Mouse (Mus musculus) forebrain, embryonic 16.5 days (tissue): ENCODE measurements around the gene Slc17a8. TPM values are rescaled to one million over a fixed set of nuclear protein-coding genes. Genes with fewer than 3 reads are reported as not detected.

Source experiments
- ATAC-seq: fragments of 200-750 bp; cut with Nextera tagmentation; 2 replicates; pipeline ENCODE4 v1.8.0; 2017; ENCODE audit warnings: mild to moderate bottlenecking, moderate library complexity
- H3K27ac ChIP-seq: fragments of 300-500 bp; sonication (generic); 2 replicates; pipeline ENCODE4 v1.5.1; 2014; ENCODE audit warnings: low read length, control low read depth
- H3K27me3 ChIP-seq: fragments of 300-500 bp; sonication (generic); replicated peaks from 2 replicates; pipeline ENCODE4 v1.6.1; 2014; ENCODE audit warnings: low read length; ENCODE audit not compliant: control insufficient read depth, insufficient read depth
- H3K36me3 ChIP-seq: fragments of 300-500 bp; sonication (generic); 2 replicates; pipeline ENCODE4 v1.6.1; 2014; ENCODE audit not compliant: control insufficient read depth, insufficient read depth
- H3K4me1 ChIP-seq: fragments of 300-500 bp; sonication (generic); replicated peaks from 2 replicates; pipeline ENCODE4 v1.6.1; 2014; ENCODE audit warnings: low read length; ENCODE audit not compliant: control insufficient read depth, insufficient read depth
- H3K4me2 ChIP-seq: fragments of 300-500 bp; sonication (generic); 2 replicates; pipeline ENCODE4 v1.6.1; 2014; ENCODE audit warnings: mild to moderate bottlenecking, low read length, control low read depth
- H3K4me3 ChIP-seq: fragments of 300-500 bp; sonication (generic); replicated peaks from 2 replicates; pipeline ENCODE4 v1.5.1; 2014; ENCODE audit warnings: mild to moderate bottlenecking, low read length, control low read depth
- H3K9ac ChIP-seq: fragments of 300-500 bp; sonication (generic); replicated peaks from 2 replicates; pipeline ENCODE4 v1.6.1; 2014; ENCODE audit warnings: low read depth, low read length, control low read depth
- H3K9me3 ChIP-seq: fragments of 300-500 bp; sonication (generic); 2 replicates; pipeline ENCODE4 v1.6.1; 2016; ENCODE audit warnings: low read length; ENCODE audit not compliant: control insufficient read depth
- WGBS: fragments of 180-500 bp; shearing (Covaris S2); extraction: QIAGEN DNeasy Blood & Tissue Kit; methylation state at CpG from one replicate; pipeline ENCODE4 v1.1.7; 2014; 5-methylcytosine and 5-hydroxymethylcytosine counted together
- polyA plus RNA-seq: library from polyadenylated mRNA; unstranded; fragments of >200 nt; fragmentation: Nextera tagmentation; extraction: Ambion mirVana; gene quantifications from 2 replicates; pipeline ENCODE4 v1.2.1, GENCODE M21; 2015

Slc17a8 gene
- polyA plus RNA-seq, 1 experiment from 2014 or later: 0.53 TPM

DNA sequence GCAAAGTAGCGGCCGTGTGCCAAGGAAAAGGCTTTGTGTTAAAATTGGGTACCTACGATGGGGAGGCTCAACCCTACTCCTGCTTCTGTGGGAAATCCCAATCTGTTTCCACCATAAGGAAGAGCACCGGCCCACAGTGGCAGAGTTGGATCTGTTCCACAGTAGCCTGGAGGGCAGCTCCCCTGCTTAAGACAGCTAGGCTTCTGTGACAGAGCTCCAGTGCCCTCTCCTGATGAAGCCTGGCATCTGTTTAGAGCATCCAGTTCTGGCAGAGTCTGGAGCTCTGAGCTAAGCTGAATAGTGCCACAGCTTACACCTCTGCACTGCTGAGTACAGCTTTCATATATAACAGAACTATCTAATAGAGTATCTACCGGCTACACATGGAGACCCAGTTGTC is 14.0 kb upstream of the Slc17a8 start:
- Histone ChIP-seq H3K9me3 (no peaks in the 10 kb centered on the region), H3K36me3 (peaks cover 5% of the 10 kb centered on the region; the same call in 1 of the 2 replicates), H3K4me1 (no peaks in the 10 kb centered on the region), H3K4me3 (no peak overlapping the region), H3K27ac (no peak overlapping the region), H3K27me3 (no peaks in the 10 kb centered on the region), H3K9ac (no peak overlapping the region), H3K4me2 (no peak overlapping the region)
- ATAC-seq: peak; percentile 70
- WGBS: 67% methylated on average over 5 of the region's 5 CpGs

DNA sequence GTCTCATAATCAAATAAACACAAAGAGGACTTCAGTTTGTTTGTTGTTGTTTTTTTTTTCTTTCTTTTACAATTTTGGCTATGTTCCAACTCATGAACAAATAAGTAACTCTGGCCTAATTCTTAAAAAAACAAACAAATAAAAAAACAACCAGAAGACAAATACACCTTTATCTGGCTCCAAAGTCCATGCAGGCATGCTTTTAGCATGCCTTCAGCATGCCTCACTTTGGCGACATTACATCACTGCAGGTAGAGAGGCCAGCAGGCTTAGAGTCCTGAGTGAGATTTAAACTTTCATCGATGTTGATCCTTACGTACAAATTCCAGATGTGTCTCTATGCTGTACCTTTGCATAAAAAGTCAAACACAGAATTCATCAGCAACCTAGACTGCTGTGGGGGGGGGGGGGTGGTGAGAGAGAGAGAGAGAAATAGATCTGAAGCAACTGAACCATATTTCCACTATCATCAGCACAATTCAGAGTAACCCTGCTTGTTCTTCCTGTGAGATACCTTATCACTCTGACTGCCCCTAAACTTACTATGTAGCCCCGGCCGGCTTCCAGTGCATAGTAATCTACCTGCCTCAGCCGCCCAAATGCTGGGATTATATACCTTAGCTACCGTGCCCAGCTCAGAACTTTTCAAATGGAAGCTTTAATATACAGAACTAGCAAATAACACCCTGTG is 12.8 kb upstream of the Slc17a8 start:
- Histone ChIP-seq H3K9me3 (no peaks in the 10 kb centered on the region), H3K4me2 (no peak overlapping the region), H3K36me3 (0 out of 2 replicates have a peak, but pooled peaks cover 2% of the 10 kb centered on the region), H3K27me3 (no peaks in the 10 kb centered on the region), H3K4me3 (no peak overlapping the region), H3K27ac (no peak overlapping the region), H3K4me1 (no peaks in the 10 kb centered on the region), H3K9ac (no peak overlapping the region)
- ATAC-seq: no peak
- 94% methylated on average over 7 of the region's 7 CpGs for WGBS

DNA sequence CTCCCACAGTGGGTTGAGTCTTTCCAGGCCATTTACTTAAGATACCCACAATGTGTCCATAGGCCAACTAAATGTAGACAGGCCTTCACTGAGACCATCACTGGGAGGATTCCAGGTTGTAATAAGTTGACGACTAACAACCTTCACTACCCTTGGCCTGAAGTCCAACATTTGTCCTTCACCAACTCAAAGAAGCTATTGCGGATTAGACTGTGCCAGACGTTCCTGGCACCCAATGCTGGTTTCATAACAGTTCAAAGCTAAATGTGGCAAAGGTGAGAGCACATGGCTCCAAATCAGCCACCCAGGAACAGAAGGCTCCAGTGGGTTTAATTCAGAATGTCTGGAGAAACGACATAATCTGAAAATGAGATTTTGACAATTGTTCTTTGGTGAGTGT is 12.1 kb upstream of the Slc17a8 start:
- Histone ChIP-seq H3K36me3 (no peaks in the 10 kb centered on the region), H3K27me3 (no peaks in the 10 kb centered on the region), H3K4me1 (no peaks in the 10 kb centered on the region), H3K9ac (no peak overlapping the region), H3K4me3 (no peak overlapping the region), H3K4me2 (no peak overlapping the region), H3K27ac (no peak overlapping the region), H3K9me3 (no peaks in the 10 kb centered on the region)
- 84% methylated on average over 4 of the region's 4 CpGs for WGBS
- ATAC-seq: no peak

DNA sequence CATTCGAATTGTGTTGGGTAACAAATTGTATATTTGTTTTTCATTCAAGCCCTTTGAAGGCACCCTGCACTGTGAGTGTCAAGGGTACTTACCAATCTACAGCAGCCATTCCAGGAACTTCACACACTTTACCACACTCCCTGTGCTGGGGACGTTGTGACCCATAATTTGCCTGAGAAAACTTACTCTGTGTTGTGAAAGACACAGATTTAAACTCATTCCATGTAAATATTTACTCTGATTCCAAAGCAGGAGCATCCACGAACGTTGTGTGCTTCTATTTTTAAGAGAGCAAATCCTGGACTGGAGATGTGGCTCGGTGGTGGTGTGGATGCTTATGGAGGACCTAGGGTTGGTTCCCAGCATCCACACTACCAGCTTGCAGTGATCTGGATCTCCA is 10.8 kb upstream of the Slc17a8 start:
- WGBS: 74% methylated on average over 5 of the region's 5 CpGs
- no peaks in the 10 kb centered on the region for H3K27me3 ChIP-seq
- no peaks in the 10 kb centered on the region for H3K4me1 ChIP-seq
- no peaks in the 10 kb centered on the region for H3K36me3 ChIP-seq
- no peaks in the 10 kb centered on the region for H3K9me3 ChIP-seq
- H3K27ac ChIP-seq: no peak overlapping the region
- no peak overlapping the region for H3K4me3 ChIP-seq
- ATAC-seq: no peak
- H3K9ac ChIP-seq: no peak overlapping the region
- H3K4me2 ChIP-seq: no peak overlapping the region

DNA sequence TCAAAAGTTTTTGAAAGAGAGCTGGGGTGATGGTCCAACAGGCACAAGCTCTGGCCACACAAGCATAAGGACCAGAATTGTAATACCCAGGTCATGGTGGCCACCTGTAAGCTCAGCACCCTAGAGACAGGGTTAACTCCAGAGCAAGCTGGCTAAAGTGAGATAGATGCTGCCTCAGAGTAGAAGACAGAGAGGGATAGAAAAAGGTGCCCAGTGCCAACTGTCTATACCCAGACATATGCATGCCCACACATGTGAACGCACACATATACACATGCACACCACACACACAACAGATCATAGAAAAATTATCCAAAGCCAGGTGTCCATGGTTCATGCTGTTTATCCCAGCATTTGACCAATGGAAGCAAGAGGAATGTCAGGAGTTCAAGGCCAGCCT is 9.5 kb upstream of the Slc17a8 start:
- Histone ChIP-seq H3K9ac (no peak overlapping the region), H3K27ac (no peak overlapping the region), H3K36me3 (no peaks in the 10 kb centered on the region), H3K4me2 (no peak overlapping the region), H3K9me3 (no peaks in the 10 kb centered on the region), H3K27me3 (no peaks in the 10 kb centered on the region), H3K4me3 (no peak overlapping the region), H3K4me1 (no peaks in the 10 kb centered on the region)
- ATAC-seq: no peak; the same call in 1 of the 2 replicates
- 96% methylated on average over 1 of the region's 1 CpGs for WGBS

DNA sequence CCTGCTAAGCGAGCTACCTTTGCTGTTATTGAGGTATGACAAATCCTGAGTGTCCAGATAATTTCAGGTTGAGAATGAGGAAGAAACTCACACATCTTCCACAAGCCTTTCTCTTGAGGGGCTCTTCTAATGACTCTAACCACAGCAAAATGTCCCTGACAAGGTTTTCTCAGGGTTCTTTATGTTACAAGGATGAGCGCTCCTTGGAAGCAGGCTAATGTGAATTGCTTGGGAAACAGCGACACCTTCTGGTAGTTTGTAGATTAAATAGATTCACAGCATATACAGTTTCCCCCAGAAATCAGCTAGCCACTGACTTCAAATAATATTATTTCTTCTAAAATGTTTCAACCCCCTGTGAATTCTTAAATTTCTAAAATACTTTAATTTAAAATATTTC is 9.0 kb upstream of the Slc17a8 start:
- Histone ChIP-seq H3K4me3 (no peak overlapping the region), H3K36me3 (no peaks in the 10 kb centered on the region), H3K9ac (no peak overlapping the region), H3K4me2 (no peak overlapping the region), H3K9me3 (no peaks in the 10 kb centered on the region), H3K27me3 (no peaks in the 10 kb centered on the region), H3K27ac (no peak overlapping the region), H3K4me1 (no peaks in the 10 kb centered on the region)
- 27% methylated on average over 3 of the region's 3 CpGs for WGBS
- ATAC-seq: peak; percentile 87

DNA sequence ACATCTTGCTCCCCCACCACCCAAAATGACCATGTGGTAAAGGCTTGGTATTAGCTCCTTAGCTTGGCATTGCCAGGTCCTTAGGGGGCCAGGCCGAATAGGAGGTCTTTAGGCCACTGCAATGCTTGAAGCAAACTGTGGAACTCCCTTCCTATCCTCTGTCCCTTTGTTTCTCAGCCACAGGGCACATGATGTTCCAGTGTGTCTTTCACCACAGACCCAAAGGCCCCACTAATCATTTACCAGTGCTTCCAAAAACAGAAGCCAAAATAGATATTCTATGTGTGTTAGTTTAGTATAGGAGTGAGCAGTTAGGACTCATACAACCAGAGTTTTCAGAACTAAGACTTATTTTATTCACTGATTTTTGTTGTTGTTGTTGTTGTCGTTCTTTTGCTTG is 5.7 kb upstream of the Slc17a8 start:
- no peaks in the 10 kb centered on the region for H3K9me3 ChIP-seq
- 87% methylated on average over 2 of the region's 2 CpGs for WGBS

DNA sequence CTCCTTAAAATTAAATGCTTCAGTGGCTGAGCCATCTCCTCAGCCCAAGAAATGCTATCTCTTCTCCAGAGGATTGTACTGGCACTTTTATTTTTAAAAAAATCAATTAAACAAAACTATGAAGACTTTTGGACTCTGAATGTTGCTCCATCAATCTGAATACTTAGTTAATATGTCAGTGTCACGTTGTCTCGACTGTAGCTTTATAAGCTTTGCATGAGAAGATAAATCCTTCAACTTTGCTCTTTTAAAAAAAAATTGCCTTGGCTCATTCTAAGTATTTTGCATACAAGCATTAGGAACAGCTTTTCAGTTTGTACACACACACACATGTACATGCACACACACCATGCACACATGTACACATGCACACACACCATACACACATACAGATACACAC is 3.1 kb upstream of the Slc17a8 start:
- no peak for ATAC-seq
- Histone ChIP-seq H3K4me2 (no peak overlapping the region), H3K4me1 (no peaks in the 10 kb centered on the region), H3K36me3 (no peaks in the 10 kb centered on the region), H3K9ac (no peak overlapping the region), H3K9me3 (no peaks in the 10 kb centered on the region), H3K4me3 (no peak overlapping the region), H3K27ac (no peak overlapping the region), H3K27me3 (no peaks in the 10 kb centered on the region)
- WGBS: 96% methylated on average over 2 of the region's 2 CpGs

More for the DNA sequence above, 5.7 kb upstream of the Slc17a8 start:
- Histone ChIP-seq H3K4me2 (no peak overlapping the region), H3K4me1 (no peaks in the 10 kb centered on the region), H3K36me3 (no peaks in the 10 kb centered on the region), H3K9ac (no peak overlapping the region), H3K27ac (no peak overlapping the region), H3K27me3 (no peaks in the 10 kb centered on the region), H3K4me3 (no peak overlapping the region)
- no peak for ATAC-seq

DNA sequence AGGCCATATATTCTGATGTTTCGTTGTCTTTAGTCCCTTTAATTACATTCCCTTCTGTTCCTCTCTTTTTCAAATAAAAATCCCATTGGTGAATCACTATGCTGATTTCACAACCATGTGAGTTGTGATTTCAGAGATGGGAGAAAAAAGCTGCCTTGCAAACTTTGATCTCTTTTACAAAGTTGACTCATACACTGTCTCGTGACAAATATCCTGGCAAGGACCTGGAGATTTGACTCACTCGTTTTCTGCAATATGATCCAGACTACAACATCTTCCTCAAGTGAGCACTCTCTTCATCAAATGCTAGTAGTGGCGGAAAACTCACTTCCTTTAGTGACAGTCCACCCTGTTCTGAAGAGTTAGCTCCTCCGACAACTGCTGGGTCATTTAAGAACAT is 21.7 kb downstream of the Slc17a8 start:
- Histone ChIP-seq H3K4me2 (no peak overlapping the region), H3K27me3 (no peaks in the 10 kb centered on the region), H3K27ac (no peak overlapping the region), H3K9me3 (no peaks in the 10 kb centered on the region), H3K36me3 (no peaks in the 10 kb centered on the region), H3K4me3 (no peak overlapping the region), H3K9ac (no peak overlapping the region), H3K4me1 (no peaks in the 10 kb centered on the region)
- no peak for ATAC-seq
- WGBS: 82% methylated on average over 5 of the region's 5 CpGs

DNA sequence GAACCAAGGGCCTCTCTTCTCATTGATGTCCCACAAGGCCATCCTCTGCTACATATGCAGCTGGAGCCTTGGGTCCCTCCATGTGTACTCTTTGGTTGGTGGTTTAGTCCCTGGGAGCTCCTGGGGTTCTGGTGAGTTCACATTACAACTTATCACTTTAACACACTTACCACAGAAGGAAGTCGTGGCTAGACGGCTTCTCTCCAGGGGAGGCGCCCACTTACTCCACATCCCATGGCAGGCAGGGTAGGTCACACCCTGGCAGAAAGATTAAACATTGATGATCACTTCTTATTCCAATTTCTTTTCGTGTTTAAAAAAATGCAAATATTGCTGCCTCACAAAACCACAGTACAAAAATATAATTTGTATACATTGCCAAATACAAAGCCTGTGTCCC is 23.8 kb downstream of the Slc17a8 start:
- Histone ChIP-seq H3K4me1 (no peaks in the 10 kb centered on the region), H3K27ac (no peak overlapping the region), H3K9ac (no peak overlapping the region), H3K36me3 (no peaks in the 10 kb centered on the region), H3K4me2 (no peak overlapping the region), H3K9me3 (no peaks in the 10 kb centered on the region), H3K4me3 (no peak overlapping the region), H3K27me3 (no peaks in the 10 kb centered on the region)
- ATAC-seq: no peak
- WGBS: 86% methylated on average over 4 of the region's 4 CpGs
